16 mouse cellular contexts compared by ENCODE assay signal in genomic region chr9:75304286-75304685, GRCm38 (mm10). TPM values are rescaled to one million over a fixed set of nuclear protein-coding genes. Genes with fewer than 3 reads are reported as not detected.
DNase-seq lines count a peak whose midpoint lies in the region; ATAC-seq and TF ChIP-seq lines count a peak whose summit lies in the region.
"Had no signal": no experiment of that assay in that cellular context is flagged by ENCODE, and none has a peak within 500 bp of the region (broad histone marks: within the 10 kb centered on the region; RNA-seq: fewer than 3 reads in every experiment).

No protein-coding gene starts in this region.

- no peaks in the 10 kb centered on the region for H3K27me3 ChIP-seq in embryonic facial prominence, embryonic 13.5 days
- H3K27me3 ChIP-seq in embryonic facial prominence, embryonic 10.5 days (replicated peaks; ENCODE audit: low read depth, poor library complexity, severe bottlenecking), result no peaks in the 10 kb centered on the region
- no peaks in the 10 kb centered on the region for H3K27me3 ChIP-seq in liver, embryonic 11.5 days (replicated peaks; ENCODE audit: control insufficient read depth, insufficient read depth, low read length)
- no peaks in the 10 kb centered on the region for H3K27me3 ChIP-seq in hindbrain, embryonic 14.5 days (ENCODE audit: control insufficient read depth, insufficient read depth, low read length)
- H3K27me3 ChIP-seq in midbrain, postnatal 0 days (ENCODE audit: insufficient read depth, low read length), result no peaks in the 10 kb centered on the region
- H3K27me3 ChIP-seq: lung, embryonic 15.5 days had no signal

- no peaks in the 10 kb centered on the region for H3K4me1 ChIP-seq in embryonic facial prominence, embryonic 13.5 days
- peaks cover 7% of the 10 kb centered on the region; the same call in 1 of the 2 replicates for H3K4me1 ChIP-seq in embryonic facial prominence, embryonic 10.5 days
- no peaks in the 10 kb centered on the region for H3K4me1 ChIP-seq in liver, embryonic 11.5 days (replicated peaks; ENCODE audit: control insufficient read depth, insufficient read depth, low read length)
- no peaks in the 10 kb centered on the region for H3K4me1 ChIP-seq in hindbrain, embryonic 14.5 days (replicated peaks; ENCODE audit: control insufficient read depth, insufficient read depth, low read length)
- no peaks in the 10 kb centered on the region for H3K4me1 ChIP-seq in midbrain, postnatal 0 days (ENCODE audit: insufficient read depth, low read length)
- H3K4me1 ChIP-seq: lung, embryonic 15.5 days had no signal

- H3K36me3 ChIP-seq in embryonic facial prominence, embryonic 13.5 days, result no peaks in the 10 kb centered on the region
- H3K36me3 ChIP-seq in embryonic facial prominence, embryonic 10.5 days (replicated peaks), result no peaks in the 10 kb centered on the region
- H3K36me3 ChIP-seq in liver, embryonic 11.5 days (ENCODE audit: control insufficient read depth, insufficient read depth, low read length), result no peaks in the 10 kb centered on the region
- no peaks in the 10 kb centered on the region for H3K36me3 ChIP-seq in hindbrain, embryonic 14.5 days (replicated peaks; ENCODE audit: control insufficient read depth, insufficient read depth)
- no peaks in the 10 kb centered on the region for H3K36me3 ChIP-seq in midbrain, postnatal 0 days (ENCODE audit: insufficient read depth, low read length)

- H3K9ac ChIP-seq in embryonic facial prominence, embryonic 13.5 days, result no peak overlapping the region
- H3K9ac ChIP-seq in liver, embryonic 11.5 days (ENCODE audit: low read depth, low read length), result no peak overlapping the region
- H3K9ac ChIP-seq in hindbrain, embryonic 14.5 days, result no peak overlapping the region
- H3K9ac ChIP-seq in midbrain, postnatal 0 days (replicated peaks; ENCODE audit: low read length, poor library complexity, severe bottlenecking), result no peak overlapping the region
- H3K9ac ChIP-seq: lung, embryonic 15.5 days had no signal

- DNase-seq in embryonic facial prominence, embryonic 10.5 days (ENCODE audit: low spot score), result no peak
- no peak for DNase-seq in liver, embryonic 11.5 days (ENCODE audit: low spot score)
- no peak for DNase-seq in liver
- DNase-seq in hindbrain, embryonic 14.5 days (ENCODE audit: low spot score), result no peak
- DNase-seq in midbrain, postnatal 0 days (ENCODE audit: low spot score), result no peak
- DNase-seq in gastrocnemius, adult 18-20 months (ENCODE audit: low spot score), result no peak
- DNase-seq in layer of hippocampus, adult 9-10 months (ENCODE audit: low spot score), result no peak
- DNase-seq: adrenal gland, adult 2 months; kidney, postnatal 10 days; right cerebral cortex, adult 18-20 months had no signal

- ATAC-seq in embryonic facial prominence, embryonic 13.5 days (ENCODE audit: insufficient number of reproducible peaks, insufficient read depth, low FRiP score, low TSS enrichment, low read depth), result no peak
- no peak for ATAC-seq in liver, embryonic 11.5 days (replicated peaks; ENCODE audit: low FRiP score)
- no peak for ATAC-seq in hindbrain, embryonic 14.5 days (ENCODE audit: low FRiP score)
- ATAC-seq in midbrain, postnatal 0 days (ENCODE audit: low FRiP score), result no peak
- ATAC-seq: inflammation-experienced regulatory T-cells, adult 6 months had no signal

- no peak for TF ChIP-seq CTCF in midbrain, postnatal 0 days (IDR thresholded peaks at IDR 0.05)

- peak overlapping the region; percentile 36; the same call in 1 of the 2 replicates for H3K4me2 ChIP-seq in embryonic facial prominence, embryonic 13.5 days
- H3K4me2 ChIP-seq in liver, embryonic 11.5 days, result peak overlapping the region; percentile 49
- peak overlapping the region; percentile 18 for H3K4me2 ChIP-seq in hindbrain, embryonic 14.5 days (replicated peaks)
- 0 out of 2 replicates have a peak overlapping the region, but pooled peaks have one; percentile 4 for H3K4me2 ChIP-seq in midbrain, postnatal 0 days (ENCODE audit: low read depth, low read length, poor library complexity, severe bottlenecking)
- H3K4me2 ChIP-seq: lung, embryonic 15.5 days had no signal

- no peaks in the 10 kb centered on the region for H3K9me3 ChIP-seq in embryonic facial prominence, embryonic 13.5 days
- H3K9me3 ChIP-seq in embryonic facial prominence, embryonic 10.5 days, result no peaks in the 10 kb centered on the region
- no peaks in the 10 kb centered on the region for H3K9me3 ChIP-seq in liver, embryonic 11.5 days (ENCODE audit: control insufficient read depth, low read length)
- no peaks in the 10 kb centered on the region for H3K9me3 ChIP-seq in hindbrain, embryonic 14.5 days (ENCODE audit: control insufficient read depth, low read length)
- no peaks in the 10 kb centered on the region for H3K9me3 ChIP-seq in midbrain, postnatal 0 days (ENCODE audit: low read length)
- H3K9me3 ChIP-seq: lung, embryonic 15.5 days had no signal

- no peak overlapping the region for H3K27ac ChIP-seq in embryonic facial prominence, embryonic 13.5 days
- H3K27ac ChIP-seq in embryonic facial prominence, embryonic 10.5 days (replicated peaks), result no peak overlapping the region
- H3K27ac ChIP-seq in liver, embryonic 11.5 days (ENCODE audit: low read depth, low read length), result no peak overlapping the region
- no peak overlapping the region for H3K27ac ChIP-seq in hindbrain, embryonic 14.5 days
- H3K27ac ChIP-seq in midbrain, postnatal 0 days (ENCODE audit: low read depth, low read length), result no peak overlapping the region
- H3K27ac ChIP-seq: lung, embryonic 15.5 days had no signal

- no peak overlapping the region for H3K4me3 ChIP-seq in embryonic facial prominence, embryonic 13.5 days
- H3K4me3 ChIP-seq in embryonic facial prominence, embryonic 10.5 days, result no peak overlapping the region
- no peak overlapping the region for H3K4me3 ChIP-seq in liver, embryonic 11.5 days (ENCODE audit: low read depth, low read length)
- H3K4me3 ChIP-seq in hindbrain, embryonic 14.5 days (replicated peaks; ENCODE audit: low read length), result no peak overlapping the region
- H3K4me3 ChIP-seq in midbrain, postnatal 0 days (ENCODE audit: low read depth, low read length), result no peak overlapping the region
- H3K4me3 ChIP-seq: lung, embryonic 15.5 days had no signal

- 38% methylated on average over 7 of the region's 7 CpGs for WGBS in embryonic facial prominence, embryonic 13.5 days
- 37% methylated on average over 7 of the region's 7 CpGs for WGBS in embryonic facial prominence, embryonic 10.5 days
- WGBS in liver, embryonic 11.5 days, result 30% methylated on average over 7 of the region's 7 CpGs
- WGBS in hindbrain, embryonic 14.5 days, result 40% methylated on average over 7 of the region's 7 CpGs
- WGBS in midbrain, postnatal 0 days, result 39% methylated on average over 7 of the region's 7 CpGs

RNA-seq across cellular contexts. Expression of gene Gnb5, which starts 1.8 kb away (rescaled TPM):
- polyA plus RNA-seq in embryonic facial prominence, embryonic 13.5 days (2015; fragmentation: Nextera tagmentation; extraction: Ambion mirVana), result 32.3 and 33.4 TPM in 2 replicates
- 22.4 and 24.5 TPM in 2 replicates for polyA plus RNA-seq in embryonic facial prominence, embryonic 10.5 days (2016; fragmentation: Nextera tagmentation; extraction: Ambion mirVana)
- 8.6 and 9.2 TPM in 2 replicates for polyA plus RNA-seq in liver, embryonic 11.5 days (2014; fragmentation: Nextera tagmentation; extraction: Ambion mirVana)
- polyA plus RNA-seq in hindbrain, embryonic 14.5 days (2014; fragmentation: Nextera tagmentation; extraction: Ambion mirVana), result 89.7 and 94.9 TPM in 2 replicates
- 76.9 and 79.4 TPM in 2 replicates for total RNA-seq in midbrain, postnatal 0 days (2014; rRNA removed)
- polyA plus RNA-seq in midbrain, postnatal 0 days (2015; fragmentation: Nextera tagmentation; extraction: Ambion mirVana), result 97.2 and 97.5 TPM in 2 replicates
- total RNA-seq in gastrocnemius, adult 18-20 months (2021), result 10 to 100 TPM; 12.1 to 12.6 TPM

RNA-seq across cellular contexts. Expression of gene Bcl2l10, which starts 43.3 kb away (rescaled TPM):
- not detected in 2 replicates for polyA plus RNA-seq in embryonic facial prominence, embryonic 13.5 days (2015; fragmentation: Nextera tagmentation; extraction: Ambion mirVana)
- not detected in 2 replicates for polyA plus RNA-seq in embryonic facial prominence, embryonic 10.5 days (2016; fragmentation: Nextera tagmentation; extraction: Ambion mirVana)
- polyA plus RNA-seq in liver, embryonic 11.5 days (2014; fragmentation: Nextera tagmentation; extraction: Ambion mirVana), result not detected in 2 replicates
- polyA plus RNA-seq in hindbrain, embryonic 14.5 days (2014; fragmentation: Nextera tagmentation; extraction: Ambion mirVana), result not detected in 2 replicates
- total RNA-seq in midbrain, postnatal 0 days (2014; rRNA removed), result not detected in 2 replicates
- not detected in 2 replicates for polyA plus RNA-seq in midbrain, postnatal 0 days (2015; fragmentation: Nextera tagmentation; extraction: Ambion mirVana)
- total RNA-seq in gastrocnemius, adult 18-20 months (2021), result not detected
- total RNA-seq: common myeloid progenitor, adult 5-6 weeks; gastrocnemius, adult 8-10 months; monocyte, adult 5-6 weeks had no signal
- polyA plus RNA-seq: inflammation-experienced regulatory T-cells, adult 6 months; lung, embryonic 15.5 days had no signal
